Mouse (Mus musculus) kidney, embryonic 15.5 days (tissue): Measurements from ENCODE around the gene Creb5. TPM values are rescaled to one million over a fixed set of nuclear protein-coding genes. Genes with fewer than 3 reads are reported as not detected.

ENCODE experiments used
- ATAC-seq: fragments of 200-750 bp; cut with Nextera tagmentation; replicated peaks from 2 replicates; pipeline ENCODE4 v1.8.0; 2017; ENCODE audit warnings: moderate TSS enrichment; ENCODE audit not compliant: low FRiP score
- H3K27ac ChIP-seq: fragments of 300-500 bp; sonication (generic); 2 replicates; pipeline ENCODE4 v1.5.1; 2015; ENCODE audit warnings: mild to moderate bottlenecking, inconsistent platforms
- H3K27me3 ChIP-seq: fragments of 300-500 bp; sonication (generic); 2 replicates; pipeline ENCODE4 v1.6.1; 2015; ENCODE audit warnings: inconsistent platforms
- H3K36me3 ChIP-seq: fragments of 300-500 bp; sonication (generic); 2 replicates; pipeline ENCODE4 v1.6.1; 2015; ENCODE audit warnings: inconsistent platforms
- H3K4me1 ChIP-seq: fragments of 300-500 bp; sonication (generic); 2 replicates; pipeline ENCODE4 v1.6.1; 2015; ENCODE audit warnings: inconsistent platforms
- H3K4me2 ChIP-seq: fragments of 300-500 bp; sonication (generic); 2 replicates; pipeline ENCODE4 v1.6.1; 2015; ENCODE audit warnings: moderate library complexity, mild to moderate bottlenecking, inconsistent platforms
- H3K4me3 ChIP-seq: fragments of 300-500 bp; sonication (generic); replicated peaks from 2 replicates; pipeline ENCODE4 v1.5.1; 2015; ENCODE audit warnings: mild to moderate bottlenecking, inconsistent platforms
- H3K9ac ChIP-seq: fragments of 300-500 bp; sonication (generic); 2 replicates; pipeline ENCODE4 v1.6.1; 2015; ENCODE audit warnings: mild to moderate bottlenecking, inconsistent platforms
- H3K9me3 ChIP-seq: fragments of 300-500 bp; sonication (generic); replicated peaks from 2 replicates; pipeline ENCODE4 v1.6.1; 2016; ENCODE audit warnings: inconsistent platforms
- WGBS: fragments of 180-500 bp; shearing (Covaris S2); methylation state at CpG from one replicate; pipeline ENCODE4 v1.1.7; 2015; ENCODE audit warnings: mixed read lengths; 5-methylcytosine and 5-hydroxymethylcytosine counted together
- polyA plus RNA-seq: library from polyadenylated mRNA; unstranded; fragments of >200 nt; fragmentation: Nextera tagmentation; extraction: Ambion mirVana; gene quantifications from 2 replicates; pipeline ENCODE4 v1.2.1, GENCODE M21; 2015

Gene Creb5
- 3.4 and 5.4 TPM in 2 replicates for polyA plus RNA-seq

DNA sequence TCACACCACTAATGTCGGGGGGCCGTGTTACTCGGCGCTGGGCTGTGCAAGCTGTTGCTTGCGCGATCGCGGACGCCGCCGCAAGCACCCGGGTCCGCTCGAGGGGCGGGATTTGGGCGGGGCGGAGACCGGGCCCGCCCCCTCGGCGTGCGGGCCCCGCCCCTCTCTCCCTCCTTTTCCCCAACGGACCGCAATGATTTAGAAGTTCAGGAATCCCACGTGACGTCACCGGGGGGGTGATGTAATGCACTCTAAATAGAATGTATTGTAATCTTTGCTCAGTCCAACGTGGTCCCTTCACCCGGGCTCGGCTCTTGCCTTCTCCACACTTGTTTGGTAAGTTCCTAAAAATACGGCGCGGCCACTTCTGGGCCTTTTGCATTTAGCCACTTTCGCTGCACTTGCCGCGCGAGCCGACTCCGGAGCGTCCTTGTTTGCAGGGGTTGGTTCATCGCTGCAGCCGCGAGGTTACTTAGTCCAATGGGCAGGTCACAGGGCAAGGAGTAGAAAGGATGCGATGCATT is at the start of gene Creb5:
Creb5 (plus strand) TSS at position 233 of the 524 bp plus-strand sequence.
- Histone ChIP-seq H3K27me3 (peaks cover 89% of the 10 kb centered on the region), H3K36me3 (no peaks in the 10 kb centered on the region), H3K9ac (peak within 1 kb of the TSS; percentile 25), H3K4me1 (peaks cover 33% of the 10 kb centered on the region), H3K4me3 (peak within 1 kb of the TSS; percentile 58), H3K27ac (no peak within 1 kb of the TSS), H3K4me2 (peak within 1 kb of the TSS; percentile 96), H3K9me3 (no peaks in the 10 kb centered on the region)
- peak; percentile 86 for ATAC-seq
- WGBS = under 1% methylated on average over 43 of the region's 45 CpGs

DNA sequence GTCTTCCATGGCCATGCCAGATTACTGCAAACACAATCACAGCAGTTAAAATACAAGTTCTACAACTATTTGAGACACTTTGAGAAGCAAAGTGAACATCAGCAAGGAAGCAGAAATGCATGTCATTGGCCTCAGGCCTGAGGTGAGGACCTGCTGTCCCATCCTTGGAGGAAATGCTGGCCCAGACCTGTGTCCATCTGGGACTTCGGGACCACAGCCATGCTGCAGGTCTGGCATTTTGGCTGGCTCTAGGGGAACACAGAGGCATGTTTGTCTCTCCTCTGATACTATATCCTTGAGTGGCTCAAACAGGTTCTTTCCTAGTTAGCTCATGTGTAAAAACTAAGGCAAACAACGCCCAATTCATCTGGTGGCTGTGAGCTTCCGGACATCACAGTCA is 27.2 kb upstream of the Creb5 start:
- no peak for ATAC-seq
- Histone ChIP-seq H3K9me3 (no peaks in the 10 kb centered on the region), H3K4me2 (no peak overlapping the region), H3K36me3 (no peaks in the 10 kb centered on the region), H3K9ac (no peak overlapping the region), H3K4me1 (peaks cover 7% of the 10 kb centered on the region; the same call in 1 of the 2 replicates), H3K27me3 (no peaks in the 10 kb centered on the region), H3K4me3 (no peak overlapping the region), H3K27ac (no peak overlapping the region)
- 92% methylated on average over 3 of the region's 3 CpGs for WGBS

DNA sequence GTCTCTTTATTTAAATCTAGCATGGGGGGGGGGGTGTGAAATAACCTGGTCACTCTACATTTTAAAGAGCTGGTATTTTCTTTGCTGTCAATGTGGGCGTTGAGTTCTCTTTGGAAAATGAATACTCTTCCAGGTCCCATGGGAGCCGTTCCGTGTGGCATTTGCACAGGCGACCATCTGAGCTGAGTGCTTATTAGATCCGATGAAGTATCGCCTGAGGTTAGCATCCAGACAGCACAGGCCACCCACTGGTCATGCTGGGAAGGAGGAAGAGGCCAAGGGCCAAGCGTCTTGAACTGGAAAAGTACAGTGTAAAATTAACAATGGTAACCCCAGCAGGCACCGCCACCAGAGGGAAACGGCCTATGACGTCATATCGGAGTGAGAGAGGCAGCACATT is 24.7 kb upstream of the Creb5 start:
- no peak overlapping the region for H3K4me3 ChIP-seq
- WGBS = 49% methylated on average over 11 of the region's 11 CpGs
- no peak overlapping the region for H3K9ac ChIP-seq
- no peak for ATAC-seq
- H3K27ac ChIP-seq = no peak overlapping the region
- no peak overlapping the region for H3K4me2 ChIP-seq
- no peaks in the 10 kb centered on the region for H3K27me3 ChIP-seq
- H3K36me3 ChIP-seq = no peaks in the 10 kb centered on the region
- H3K4me1 ChIP-seq = peaks cover 10% of the 10 kb centered on the region; the same call in 1 of the 2 replicates
- H3K9me3 ChIP-seq = no peaks in the 10 kb centered on the region

DNA sequence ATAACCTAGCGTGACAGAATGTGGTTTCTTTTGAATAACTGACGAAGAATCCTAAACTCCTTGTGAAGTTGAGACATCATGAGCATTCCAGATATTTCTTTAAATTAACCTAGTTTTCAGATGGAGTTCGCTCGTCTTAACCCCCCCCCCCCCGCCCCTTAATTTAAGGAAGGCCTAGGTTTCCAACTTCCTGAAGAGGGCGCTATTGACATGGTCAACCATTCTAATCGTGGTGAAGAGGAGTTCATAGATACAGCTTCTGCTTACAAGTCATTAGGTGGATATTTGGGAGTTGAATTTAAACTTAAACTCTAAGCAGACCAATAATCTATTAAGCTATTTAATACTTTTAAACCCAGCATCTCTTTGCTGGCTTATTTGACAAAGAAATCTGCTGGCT is 20.0 kb upstream of the Creb5 start:
- Histone ChIP-seq H3K9me3 (no peaks in the 10 kb centered on the region), H3K27me3 (0 out of 2 replicates have a peak, but pooled peaks cover 3% of the 10 kb centered on the region), H3K36me3 (no peaks in the 10 kb centered on the region), H3K4me3 (no peak overlapping the region), H3K4me2 (no peak overlapping the region), H3K4me1 (peaks cover 20% of the 10 kb centered on the region; the same call in 1 of the 2 replicates), H3K27ac (no peak overlapping the region), H3K9ac (no peak overlapping the region)
- WGBS = 26% methylated on average over 7 of the region's 7 CpGs
- ATAC-seq = no peak

DNA sequence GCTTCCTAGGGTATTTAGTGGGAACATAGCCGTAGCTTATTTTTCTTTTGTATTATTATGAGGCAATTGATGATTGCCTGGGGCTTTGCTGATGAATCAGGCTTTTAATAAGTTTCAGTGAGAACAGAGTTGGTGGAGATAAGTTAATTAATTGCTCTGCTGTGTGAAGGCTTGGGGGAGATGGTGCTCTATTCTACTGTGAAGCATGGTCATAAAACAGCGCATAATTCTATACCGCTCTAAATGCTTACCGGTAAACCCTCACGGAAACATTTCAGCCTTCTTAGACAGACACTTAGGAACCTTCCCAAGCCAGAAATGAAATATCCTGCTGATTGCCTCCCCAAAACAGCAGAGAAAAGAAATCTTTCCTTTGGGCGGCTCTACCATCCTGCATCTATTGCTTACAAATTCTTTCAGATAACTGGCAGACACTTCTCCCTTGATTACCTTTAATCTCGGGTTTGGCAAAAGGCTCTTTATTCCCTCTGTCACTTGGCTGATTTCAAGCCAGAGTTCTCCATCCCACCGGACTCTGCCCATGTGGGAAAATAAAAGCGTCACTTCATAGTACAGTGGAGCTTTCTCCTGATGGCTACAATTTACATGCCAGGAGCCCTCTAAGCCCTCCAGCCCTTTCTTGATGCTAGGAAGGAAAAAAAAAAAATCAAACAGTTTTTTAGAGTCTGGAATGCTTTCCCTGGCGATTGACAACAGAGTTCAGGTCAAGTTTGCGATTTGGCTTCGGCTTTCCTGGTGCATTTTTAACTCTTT is 19.2 kb upstream of the Creb5 start:
- no peak overlapping the region for H3K27ac ChIP-seq
- H3K9ac ChIP-seq = no peak overlapping the region
- H3K4me2 ChIP-seq = peak overlapping the region; percentile 5
- ATAC-seq = no peak
- H3K36me3 ChIP-seq = no peaks in the 10 kb centered on the region
- 14% methylated on average over 12 of the region's 12 CpGs for WGBS
- H3K9me3 ChIP-seq = no peaks in the 10 kb centered on the region
- H3K27me3 ChIP-seq = 0 out of 2 replicates have a peak, but pooled peaks cover 3% of the 10 kb centered on the region
- no peak overlapping the region for H3K4me3 ChIP-seq
- peaks cover 17% of the 10 kb centered on the region; the same call in 1 of the 2 replicates for H3K4me1 ChIP-seq

DNA sequence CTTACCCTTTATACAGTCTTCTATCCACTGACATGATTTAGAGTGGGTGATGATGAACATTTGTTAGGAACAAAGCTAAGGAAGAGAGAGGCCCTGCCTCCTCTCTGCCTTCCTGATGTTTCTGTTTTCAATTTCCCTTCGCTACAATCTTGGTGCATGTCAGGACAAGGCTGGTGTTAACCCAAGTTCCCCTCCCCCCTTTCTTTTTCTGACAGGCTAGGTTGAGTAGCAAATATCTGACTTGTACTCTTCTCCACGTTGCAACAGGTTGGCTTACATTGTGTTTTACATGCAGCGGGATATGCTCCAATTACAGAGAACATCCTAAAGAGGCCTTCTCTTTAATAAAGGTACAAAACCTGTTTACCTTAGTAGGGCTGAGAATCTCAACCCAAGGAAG is 15.9 kb upstream of the Creb5 start:
- no peak overlapping the region for H3K4me3 ChIP-seq
- H3K36me3 ChIP-seq = no peaks in the 10 kb centered on the region
- 0 out of 2 replicates have a peak, but pooled peaks cover 3% of the 10 kb centered on the region for H3K27me3 ChIP-seq
- no peak for ATAC-seq
- H3K9ac ChIP-seq = no peak overlapping the region
- H3K9me3 ChIP-seq = no peaks in the 10 kb centered on the region
- peaks cover 13% of the 10 kb centered on the region; the same call in 1 of the 2 replicates for H3K4me1 ChIP-seq
- H3K4me2 ChIP-seq = no peak overlapping the region
- 65% methylated on average over 3 of the region's 3 CpGs for WGBS
- no peak overlapping the region for H3K27ac ChIP-seq

DNA sequence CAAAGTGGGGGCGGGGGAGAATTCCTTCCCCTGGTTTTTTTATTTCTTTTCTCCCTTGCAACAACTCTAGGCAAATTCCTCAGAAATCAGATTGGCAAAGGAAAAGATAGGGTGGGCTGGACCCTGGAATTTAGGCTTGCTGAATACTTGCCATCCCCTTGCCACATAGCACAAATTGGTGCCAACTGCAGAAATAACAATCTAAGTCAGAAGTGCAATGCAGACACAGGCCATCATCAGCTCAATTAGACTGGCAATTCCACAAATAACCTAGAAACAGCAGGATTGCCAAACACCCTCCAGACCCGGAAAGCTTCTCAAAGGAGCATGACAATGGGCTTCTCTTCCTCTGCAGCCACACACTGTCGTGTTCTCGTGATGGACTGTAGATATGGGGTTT is 15.4 kb upstream of the Creb5 start:
- WGBS = 48% methylated on average over 4 of the region's 4 CpGs
- Histone ChIP-seq H3K4me1 (peaks cover 13% of the 10 kb centered on the region; the same call in 1 of the 2 replicates), H3K4me3 (no peak overlapping the region), H3K4me2 (no peak overlapping the region), H3K9me3 (no peaks in the 10 kb centered on the region), H3K36me3 (no peaks in the 10 kb centered on the region), H3K27me3 (0 out of 2 replicates have a peak, but pooled peaks cover 3% of the 10 kb centered on the region), H3K27ac (no peak overlapping the region), H3K9ac (no peak overlapping the region)
- no peak for ATAC-seq

DNA sequence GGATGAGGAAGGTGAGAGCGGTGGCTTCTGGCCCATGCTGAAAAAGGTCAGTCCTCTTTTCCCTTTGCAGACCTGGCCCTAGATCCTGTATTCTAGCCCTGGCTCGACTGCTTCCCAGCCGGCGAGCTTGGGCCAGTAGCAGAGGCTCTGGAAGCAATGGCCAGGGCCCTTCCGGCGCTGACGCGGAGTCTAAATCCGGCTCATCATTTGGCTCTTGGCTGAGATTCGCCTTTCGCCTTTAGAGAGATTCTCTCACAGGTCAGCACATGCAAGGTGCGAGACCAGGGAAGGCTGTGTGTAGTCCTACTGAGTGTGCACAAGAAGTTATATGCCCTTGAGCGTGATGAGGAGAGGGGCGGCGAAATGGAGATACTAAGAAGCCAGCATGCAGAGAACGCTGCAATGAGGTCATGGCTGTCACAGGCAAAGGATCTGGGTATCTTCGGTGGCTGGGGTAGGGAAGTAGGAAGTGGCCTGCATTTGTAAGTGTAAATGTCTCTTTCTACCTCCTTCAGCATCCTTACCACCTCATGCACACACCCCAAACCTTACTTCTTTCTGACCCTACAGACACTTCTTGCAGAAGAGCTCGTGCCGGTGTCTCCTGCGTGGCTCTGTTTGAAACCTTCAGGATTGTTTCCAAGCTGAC is 557 bp upstream of the Creb5 start:
- 5% methylated on average over 20 of the region's 20 CpGs for WGBS
- Histone ChIP-seq H3K4me1 (peaks cover 33% of the 10 kb centered on the region), H3K4me3 (peak overlapping the region; percentile 58), H3K9me3 (no peaks in the 10 kb centered on the region), H3K27ac (no peak overlapping the region), H3K4me2 (peak overlapping the region; percentile 96), H3K36me3 (no peaks in the 10 kb centered on the region), H3K9ac (peak overlapping the region; percentile 25; the same call in 1 of the 2 replicates), H3K27me3 (peaks cover 83% of the 10 kb centered on the region)
- ATAC-seq = no peak; the same call in 1 of the 2 replicates

DNA sequence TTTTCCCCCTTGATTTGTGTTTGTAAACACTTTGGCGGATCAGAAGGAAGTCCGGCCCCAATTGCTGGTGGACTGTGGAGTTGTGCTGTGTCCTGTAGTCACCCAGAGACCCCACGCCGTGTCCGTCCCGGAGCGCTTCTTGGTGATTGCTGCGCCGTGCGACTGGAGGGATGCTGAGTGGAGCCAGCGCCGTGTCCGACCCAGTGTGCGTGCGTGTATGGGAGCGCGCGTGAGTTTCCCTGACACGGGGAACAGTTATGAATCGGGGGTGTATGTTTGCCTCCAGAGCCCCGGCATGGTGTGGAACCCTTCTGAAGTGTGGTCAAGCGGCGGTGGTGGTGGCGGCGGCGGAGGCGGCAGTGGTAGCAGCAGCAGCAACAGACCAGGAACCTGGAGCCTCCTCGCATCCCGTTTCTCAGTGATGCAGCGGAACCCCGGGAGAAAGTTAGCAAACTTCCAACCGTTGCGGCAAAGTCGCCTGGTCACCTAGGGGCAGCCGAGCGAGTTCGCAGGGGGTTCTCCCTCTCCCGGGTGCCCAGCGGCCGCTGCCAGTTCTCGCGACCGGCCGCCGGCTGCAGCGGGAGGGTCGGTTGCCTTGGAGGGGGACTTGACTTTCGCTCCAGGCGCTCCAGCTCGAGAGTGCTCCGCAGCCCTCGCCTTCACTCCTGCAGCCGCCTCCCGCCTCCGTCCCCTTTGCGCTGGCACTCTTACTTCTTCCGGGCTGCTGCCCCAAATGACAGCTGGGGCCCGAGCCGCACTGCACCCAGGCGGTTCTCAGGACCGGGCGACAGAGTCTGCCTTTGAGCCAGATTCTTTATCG is 702 bp downstream of the Creb5 start:
- Histone ChIP-seq H3K4me2 (peak overlapping the region; percentile 96), H3K9me3 (no peaks in the 10 kb centered on the region), H3K4me3 (peak overlapping the region; percentile 58), H3K9ac (peak overlapping the region; percentile 25; the same call in 1 of the 2 replicates), H3K27me3 (peaks cover 94% of the 10 kb centered on the region), H3K36me3 (no peaks in the 10 kb centered on the region), H3K4me1 (peaks cover 33% of the 10 kb centered on the region), H3K27ac (no peak overlapping the region)
- WGBS = under 1% methylated on average over 63 of the region's 63 CpGs
- ATAC-seq = peak; percentile 44

DNA sequence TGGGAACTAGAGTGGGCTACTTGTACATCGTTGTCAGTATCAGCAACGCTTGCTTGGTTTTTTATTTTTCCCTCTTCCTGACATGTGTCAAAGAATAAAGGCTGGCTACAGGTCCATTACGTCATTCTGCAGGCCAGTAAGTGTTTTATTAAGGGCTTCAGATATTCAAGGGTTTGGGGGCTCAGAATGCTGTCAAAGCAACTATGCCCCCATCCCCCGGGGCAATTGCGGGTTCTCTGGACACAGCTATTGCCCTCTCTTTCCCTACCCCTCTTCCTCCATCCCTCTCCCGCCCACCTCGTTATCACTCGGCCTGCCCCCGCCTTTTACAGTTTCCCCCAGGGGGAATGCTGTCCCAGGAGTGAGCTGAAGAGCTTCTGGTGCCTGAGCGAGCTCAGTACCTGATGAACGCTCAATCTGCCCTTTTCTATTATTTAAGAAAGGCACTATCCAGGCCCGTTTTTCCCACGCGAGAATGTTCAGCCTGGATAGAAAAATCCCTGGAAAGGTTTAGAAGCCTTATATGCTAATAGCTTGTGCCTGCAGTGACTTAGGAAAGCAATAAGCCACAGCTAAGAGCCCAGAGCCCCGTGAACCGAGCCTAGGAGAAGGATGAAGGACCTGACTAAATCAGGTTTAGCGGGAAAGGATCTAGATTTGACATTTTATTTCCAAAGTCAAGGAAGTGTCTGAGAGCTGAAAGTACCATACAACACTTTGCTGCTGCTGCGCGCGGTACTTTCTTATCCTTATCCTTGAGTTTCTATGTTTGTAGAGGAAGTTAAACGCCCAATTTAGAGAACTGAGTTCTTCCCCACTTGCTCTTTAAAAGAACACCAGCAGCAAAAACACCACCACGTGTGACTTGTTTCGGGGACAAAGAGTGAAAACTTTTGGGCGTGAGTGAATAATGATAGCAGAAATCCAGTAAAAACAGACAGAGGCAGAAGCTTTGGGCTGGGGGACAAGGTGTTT is 1.8 kb downstream of the Creb5 start:
- H3K9me3 ChIP-seq = no peaks in the 10 kb centered on the region
- peaks cover 87% of the 10 kb centered on the region for H3K27me3 ChIP-seq
- 3% methylated on average over 24 of the region's 24 CpGs for WGBS
- 0 out of 2 replicates have a peak overlapping the region, but pooled peaks have one; percentile 25 for H3K9ac ChIP-seq
- no peak overlapping the region for H3K27ac ChIP-seq
- no peaks in the 10 kb centered on the region for H3K36me3 ChIP-seq
- H3K4me3 ChIP-seq = peak overlapping the region; percentile 58
- no peak for ATAC-seq
- peaks cover 33% of the 10 kb centered on the region for H3K4me1 ChIP-seq
- H3K4me2 ChIP-seq = peak overlapping the region; percentile 96
